ENCODE assay signal across 26 mouse cellular contexts in genomic region chr8:80364059-80364458, GRCm38 (mm10).
DNase-seq lines count a peak whose midpoint lies in the region; ATAC-seq and TF ChIP-seq lines count a peak whose summit lies in the region.
"Had no signal": no experiment of that assay in that cellular context is flagged by ENCODE, and none has a peak within 500 bp of the region (broad histone marks: within the 10 kb centered on the region; RNA-seq: fewer than 3 reads in every experiment).

No protein-coding gene starts in this region.

- peak; percentile 87 for TF ChIP-seq EP300 in CH12.LX (IDR thresholded peaks at IDR 0.05; ENCODE audit: low read length)

- H3K79me2 ChIP-seq in CH12.LX (replicated peaks; ENCODE audit: control insufficient read depth, extremely low read depth, insufficient read depth, poor library complexity, severe bottlenecking) = no peaks in the 10 kb centered on the region

- H3K4me3 ChIP-seq in CH12.LX (replicated peaks in 1 of 3; ENCODE audit: low read depth in 2 of 3, low read length in 2 of 3, poor library complexity in 1 of 3) = no peak overlapping the region
- H3K4me3 ChIP-seq in hindbrain, embryonic 11.5 days (ENCODE audit: low read depth, low read length) = no peak overlapping the region
- H3K4me3 ChIP-seq: embryonic facial prominence, embryonic 13.5 days; forebrain, embryonic 10.5 days; forebrain, embryonic 15.5 days; liver, embryonic 15.5 days; lung, embryonic 15.5 days; megakaryocyte, embryonic 14.5 days had no signal

- dilution Hi-C loops in CH12.LX (cut with MboI; ENCODE audit: extremely low pct_ligation_motif_present, extremely low pct_unique_long_range_greater_than_20kb, low sequenced_read_pairs) = no loop called here

- 79% methylated on average over 7 of the region's 7 CpGs for WGBS in hindbrain, embryonic 11.5 days

- TF ChIP-seq RAD21 in CH12.LX (IDR thresholded peaks at IDR 0.05; ENCODE audit: low read depth, low read length) = no peak

- H3K4me2 ChIP-seq in CH12.LX (ENCODE audit: insufficient read depth, low read depth, poor library complexity, severe bottlenecking) = no peak overlapping the region
- no peak overlapping the region for H3K4me2 ChIP-seq in hindbrain, embryonic 11.5 days (replicated peaks; ENCODE audit: low read depth, low read length)
- H3K4me2 ChIP-seq: embryonic facial prominence, embryonic 13.5 days; forebrain, embryonic 15.5 days; hindbrain, embryonic 14.5 days; liver, embryonic 15.5 days; lung, embryonic 15.5 days had no signal

- TF ChIP-seq CTCF in CH12.LX (conservative IDR thresholded peaks at IDR 0.05 in 1 of 2, IDR thresholded peaks at IDR 0.05 in 1 of 2; ENCODE audit: low read depth in 2 of 2, low read length in 2 of 2) = no peak

- no peaks in the 10 kb centered on the region for H3K9me3 ChIP-seq in CH12.LX (replicated peaks; ENCODE audit: low read length)
- no peaks in the 10 kb centered on the region for H3K9me3 ChIP-seq in hindbrain, embryonic 11.5 days (ENCODE audit: control insufficient read depth, low read length)
- H3K9me3 ChIP-seq: embryonic facial prominence, embryonic 13.5 days; forebrain, embryonic 10.5 days; forebrain, embryonic 15.5 days; liver, embryonic 15.5 days; lung, embryonic 15.5 days had no signal

- TF ChIP-seq POLR2A in CH12.LX (IDR thresholded peaks at IDR 0.05; ENCODE audit: low read depth, low read length) = no peak

- in situ Hi-C loops in CH12.LX (cut with MboI; ENCODE audit: low pct_ligation_motif_present, low pct_unique_long_range_greater_than_20kb, low sequenced_read_pairs) = no loop called here

- H3K27ac ChIP-seq in CH12.LX (ENCODE audit: insufficient read depth, low read depth) = no peak overlapping the region
- H3K27ac ChIP-seq in hindbrain, embryonic 11.5 days (ENCODE audit: low read depth, low read length) = no peak overlapping the region
- H3K27ac ChIP-seq: embryonic facial prominence, embryonic 13.5 days; forebrain, embryonic 10.5 days; forebrain, embryonic 15.5 days; hindbrain, embryonic 14.5 days; liver, embryonic 15.5 days; lung, embryonic 15.5 days had no signal

- DNase-seq in A20 (ENCODE audit: low read depth, low spot score) = peak; percentile 46
- peak; percentile 87 for DNase-seq in CH12.LX (ENCODE audit: extremely low read depth)
- no peak for DNase-seq in layer of hippocampus, adult 9-11 months
- DNase-seq in embryo, embryonic 9.5 days (ENCODE audit: extremely low spot score) = no peak
- DNase-seq in hindbrain, embryonic 11.5 days (ENCODE audit: low spot score) = no peak
- DNase-seq: adrenal gland, adult 2 months; adrenal gland, postnatal 36 days; cerebellum, adult 8-10 months; cerebellum, postnatal 25 days; embryo, embryonic 11 days; kidney, postnatal 14 days; liver; midbrain, embryonic 14.5 days; retina, postnatal 1 day; right cerebral cortex, postnatal 14 days; thymus, postnatal 4 days had no signal

- H3K36me3 ChIP-seq in CH12.LX (replicated peaks in 1 of 2; ENCODE audit: control insufficient read depth in 1 of 2, insufficient read depth in 1 of 2, low read length in 1 of 2) = no peaks in the 10 kb centered on the region
- no peaks in the 10 kb centered on the region for H3K36me3 ChIP-seq in hindbrain, embryonic 11.5 days (ENCODE audit: control insufficient read depth, insufficient read depth, low read length)
- H3K36me3 ChIP-seq: embryonic facial prominence, embryonic 13.5 days; forebrain, embryonic 10.5 days; forebrain, embryonic 15.5 days; liver, embryonic 15.5 days; lung, embryonic 15.5 days had no signal

- no peaks in the 10 kb centered on the region for H3K27me3 ChIP-seq in CH12.LX (replicated peaks)
- H3K27me3 ChIP-seq in hindbrain, embryonic 11.5 days (ENCODE audit: control insufficient read depth, insufficient read depth, low read length) = no peaks in the 10 kb centered on the region
- H3K27me3 ChIP-seq: embryonic facial prominence, embryonic 13.5 days; forebrain, embryonic 15.5 days; liver, embryonic 15.5 days; lung, embryonic 15.5 days; megakaryocyte, embryonic 14.5 days had no signal

- ATAC-seq in common myeloid progenitor, adult 5-6 weeks (replicated peaks; ENCODE audit: low read depth, poor library complexity, severe bottlenecking) = peak; percentile 74
- peak; percentile 46 for ATAC-seq in neutrophil, adult 5-6 weeks (ENCODE audit: extremely low read depth, insufficient number of reproducible peaks, low FRiP score, poor library complexity, severe bottlenecking)
- no peak for ATAC-seq in hindbrain, embryonic 11.5 days (ENCODE audit: low FRiP score)
- ATAC-seq: forebrain, embryonic 15.5 days; intestine, postnatal 0 days had no signal

- no peak overlapping the region for H3K9ac ChIP-seq in CH12.LX (ENCODE audit: insufficient read depth, low read depth)
- H3K9ac ChIP-seq in hindbrain, embryonic 11.5 days (ENCODE audit: low read depth, low read length) = no peak overlapping the region
- H3K9ac ChIP-seq: embryonic facial prominence, embryonic 13.5 days; forebrain, embryonic 15.5 days; hindbrain, embryonic 14.5 days; liver, embryonic 15.5 days; lung, embryonic 15.5 days had no signal

- peaks cover 0 to 14% of the 10 kb centered on the region in 2 experiments; a peak in 2 of 4 replicates for H3K4me1 ChIP-seq in CH12.LX (ENCODE audit: control insufficient read depth in 1 of 2, insufficient read depth in 2 of 2)
- H3K4me1 ChIP-seq in hindbrain, embryonic 11.5 days (replicated peaks; ENCODE audit: control insufficient read depth, insufficient read depth, low read length) = no peaks in the 10 kb centered on the region
- H3K4me1 ChIP-seq: embryonic facial prominence, embryonic 13.5 days; forebrain, embryonic 15.5 days; liver, embryonic 15.5 days; lung, embryonic 15.5 days; megakaryocyte, embryonic 14.5 days had no signal

TF ChIP-seq in CH12.LX, 34 proteins besides CTCF, POLR2A, EP300 and RAD21:
- TF ChIP-seq TCF12 (IDR thresholded peaks at IDR 0.05; ENCODE audit: low read depth, low read length) (peak; percentile 70), ZNF384 (IDR thresholded peaks at IDR 0.05; ENCODE audit: low read depth, low read length) (no peak), JUN (IDR thresholded peaks at IDR 0.05; ENCODE audit: insufficient read depth, low read depth, low read length) (no peak), KAT2A (IDR thresholded peaks at IDR 0.05; ENCODE audit: insufficient replicate concordance, low read length) (no peak), RCOR1 (conservative IDR thresholded peaks at IDR 0.05; ENCODE audit: low read depth, low read length) (no peak), PAX5 (IDR thresholded peaks at IDR 0.05; ENCODE audit: low read length) (no peak), CHD1 (IDR thresholded peaks at IDR 0.05; ENCODE audit: low read depth, low read length) (no peak), UBTF (IDR thresholded peaks at IDR 0.05; ENCODE audit: low read depth, low read length) (no peak), BHLHE40 (IDR thresholded peaks at IDR 0.05; ENCODE audit: low read depth, low read length) (peak; percentile 22; the same call in 1 of the 2 replicates), ETS1 (conservative IDR thresholded peaks at IDR 0.05; ENCODE audit: low read depth, low read length) (peak; percentile 48), E2F4 (IDR thresholded peaks at IDR 0.05; ENCODE audit: insufficient replicate concordance, low read depth, low read length) (no peak), USF2 (conservative IDR thresholded peaks at IDR 0.05; ENCODE audit: low read depth, low read length) (no peak), MAZ (IDR thresholded peaks at IDR 0.05; ENCODE audit: low read depth, low read length) (no peak), POLR2AphosphoS2 (IDR thresholded peaks at IDR 0.05; ENCODE audit: low read depth, low read length) (no peak), NELFE (IDR thresholded peaks at IDR 0.05; ENCODE audit: low read depth, low read length) (no peak), MAFK (IDR thresholded peaks at IDR 0.05; ENCODE audit: insufficient replicate concordance, low read length) (no peak), GABPA (IDR thresholded peaks at IDR 0.05; ENCODE audit: insufficient replicate concordance, low read depth, low read length) (no peak), JUND (conservative IDR thresholded peaks at IDR 0.05; ENCODE audit: low read depth, low read length) (no peak), IRF4 (IDR thresholded peaks at IDR 0.05; ENCODE audit: low read depth, low read length) (peak; percentile 87), ZC3H11A (IDR thresholded peaks at IDR 0.05; ENCODE audit: low read depth, low read length) (no peak), NRF1 (IDR thresholded peaks at IDR 0.05; ENCODE audit: low read depth, low read length) (no peak), SIN3A (IDR thresholded peaks at IDR 0.05; ENCODE audit: low read length) (peak; percentile 27; the same call in 1 of the 2 replicates), ELF1 (IDR thresholded peaks at IDR 0.05; ENCODE audit: low read depth, low read length) (peak; percentile 54), MAX (IDR thresholded peaks at IDR 0.05; ENCODE audit: low read length) (no peak), MEF2A (IDR thresholded peaks at IDR 0.05; ENCODE audit: borderline replicate concordance, low read depth, low read length) (0 out of 2 replicates have a peak, but pooled peaks have one; percentile 24), MXI1 (IDR thresholded peaks at IDR 0.05; ENCODE audit: low read depth, low read length) (no peak), HCFC1 (IDR thresholded peaks at IDR 0.05; ENCODE audit: low read depth, low read length) (no peak), USF1 (IDR thresholded peaks at IDR 0.05; ENCODE audit: low read depth, low read length) (no peak), TBP (conservative IDR thresholded peaks at IDR 0.05; ENCODE audit: low read depth, low read length) (no peak), SMC3 (IDR thresholded peaks at IDR 0.05; ENCODE audit: low read depth, low read length) (no peak)

Comparison
In these comparisons a context has a peak if more than half of its experiments do, and no peak if none do; other contexts are left out.
1. DNase-seq: peak in A20 (single experiment) and CH12.LX (single experiment); none in layer of hippocampus, adult 9-11 months (single experiment), embryo, embryonic 9.5 days (single experiment) and hindbrain, embryonic 11.5 days (single experiment).